In genomic region chr3:100161665-100162314, GRCm38 (mm10) we compare ENCODE assay signal across 8 mouse cellular contexts. TPM values are rescaled to one million over a fixed set of nuclear protein-coding genes. Genes with fewer than 3 reads are reported as not detected.
DNase-seq lines count a peak whose midpoint lies in the region; ATAC-seq and TF ChIP-seq lines count a peak whose summit lies in the region.

No protein-coding gene starts in this region.

- peak overlapping the region; percentile 91 for H3K27ac ChIP-seq in heart, adult 2 months
- H3K27ac ChIP-seq in CH12.LX (ENCODE audit: insufficient read depth, low read depth), result no peak overlapping the region
- no peak overlapping the region for H3K27ac ChIP-seq in forebrain, embryonic 13.5 days
- H3K27ac ChIP-seq in liver, embryonic 16.5 days (ENCODE audit: low read length), result peak overlapping the region; percentile 45; the same call in 1 of the 2 replicates

- ATAC-seq in forebrain, embryonic 13.5 days, result peak; percentile 19
- no peak for ATAC-seq in liver, embryonic 16.5 days (ENCODE audit: low read depth)

- no peak for TF ChIP-seq CTCF in heart, adult 2 months (IDR thresholded peaks at IDR 0.05)
- TF ChIP-seq CTCF in CH12.LX (conservative IDR thresholded peaks at IDR 0.05 in 1 of 2, IDR thresholded peaks at IDR 0.05 in 1 of 2; ENCODE audit: low read depth in 2 of 2, low read length in 2 of 2), result no peak

- no peaks in the 10 kb centered on the region for H3K9me3 ChIP-seq in CH12.LX (replicated peaks; ENCODE audit: low read length)
- H3K9me3 ChIP-seq in forebrain, embryonic 13.5 days (replicated peaks), result no peaks in the 10 kb centered on the region
- H3K9me3 ChIP-seq in liver, embryonic 16.5 days (replicated peaks; ENCODE audit: control insufficient read depth, low read length), result no peaks in the 10 kb centered on the region

- peak overlapping the region; percentile 72; the same call in 1 of the 2 replicates for H3K4me2 ChIP-seq in CH12.LX (ENCODE audit: insufficient read depth, low read depth, poor library complexity, severe bottlenecking)
- peak overlapping the region; percentile 73 for H3K4me2 ChIP-seq in forebrain, embryonic 13.5 days
- peak overlapping the region; percentile 67 for H3K4me2 ChIP-seq in liver, embryonic 16.5 days (ENCODE audit: low read depth, low read length)

- in situ Hi-C loops in CH12.LX (cut with MboI; ENCODE audit: low pct_ligation_motif_present, low pct_unique_long_range_greater_than_20kb, low sequenced_read_pairs), result no loop called here

- TF ChIP-seq POLR2A in heart, adult 2 months (IDR thresholded peaks at IDR 0.05; ENCODE audit: insufficient read depth, low read depth, low read length), result no peak
- TF ChIP-seq POLR2A in CH12.LX (IDR thresholded peaks at IDR 0.05; ENCODE audit: low read depth, low read length), result no peak

- no peak for TF ChIP-seq EP300 in heart, adult 2 months (IDR thresholded peaks at IDR 0.05; ENCODE audit: insufficient read depth, low read depth, low read length)
- no peak for TF ChIP-seq EP300 in CH12.LX (IDR thresholded peaks at IDR 0.05; ENCODE audit: low read length)

- H3K4me1 ChIP-seq in heart, adult 2 months (ENCODE audit: control insufficient read depth, insufficient read depth, low read length), result peaks cover 4% of the 10 kb centered on the region
- peaks cover 5 to 21% of the 10 kb centered on the region in 2 experiments; a peak in 3 of 4 replicates for H3K4me1 ChIP-seq in CH12.LX (ENCODE audit: control insufficient read depth in 1 of 2, insufficient read depth in 2 of 2)
- peaks cover 18% of the 10 kb centered on the region for H3K4me1 ChIP-seq in forebrain, embryonic 13.5 days
- peaks cover 13% of the 10 kb centered on the region for H3K4me1 ChIP-seq in liver, embryonic 16.5 days (ENCODE audit: control insufficient read depth, low read depth, low read length)

- H3K79me2 ChIP-seq in heart, adult 2 months (replicated peaks; ENCODE audit: control insufficient read depth, insufficient read depth, low read length), result no peaks in the 10 kb centered on the region
- peaks cover 31% of the 10 kb centered on the region for H3K79me2 ChIP-seq in CH12.LX (replicated peaks; ENCODE audit: control insufficient read depth, extremely low read depth, insufficient read depth, poor library complexity, severe bottlenecking)

- DNase-seq in heart, adult 2 months, result no peak
- no peak for DNase-seq in heart, postnatal 25 days (ENCODE audit: low spot score)
- DNase-seq in CH12.LX (ENCODE audit: extremely low read depth), result no peak
- no peak for DNase-seq in thymus, postnatal 25 days
- DNase-seq in right cerebral cortex, postnatal 36 days (ENCODE audit: low spot score in 2 of 2), result no peak
- no peak for DNase-seq in cerebellum, adult 9-11 months

- intact Hi-C loops in heart, adult 2 months (cut with DNase I), result loop anchor here (5.0 to 10.0 kb wide), 2 partner anchors 526 to 763 kb away; partner anchors contain the start of genes Man1a2 and Trim45
- intact Hi-C loops in heart, postnatal 25 days (cut with DNase I), result no loop called here

- TF ChIP-seq RAD21 in CH12.LX (IDR thresholded peaks at IDR 0.05; ENCODE audit: low read depth, low read length), result no peak

- 1% methylated on average over 35 of the region's 35 CpGs for WGBS in heart, adult 2 months
- WGBS in forebrain, embryonic 13.5 days, result under 1% methylated on average over 35 of the region's 35 CpGs
- WGBS in liver, embryonic 16.5 days (ENCODE audit: insufficient replicate concordance), result under 1% methylated on average over 35 of the region's 35 CpGs

- peak overlapping the region; percentile 69 for H3K9ac ChIP-seq in heart, adult 2 months (ENCODE audit: low read depth, low read length)
- peak overlapping the region; percentile 74 for H3K9ac ChIP-seq in CH12.LX (ENCODE audit: insufficient read depth, low read depth)
- peak overlapping the region; percentile 93 for H3K9ac ChIP-seq in forebrain, embryonic 13.5 days
- H3K9ac ChIP-seq in liver, embryonic 16.5 days (ENCODE audit: low read depth, low read length), result peak overlapping the region; percentile 76

- dilution Hi-C loops in CH12.LX (cut with MboI; ENCODE audit: extremely low pct_ligation_motif_present, extremely low pct_unique_long_range_greater_than_20kb, low sequenced_read_pairs), result no loop called here

- no peaks in the 10 kb centered on the region for H3K27me3 ChIP-seq in heart, adult 2 months (ENCODE audit: control insufficient read depth, insufficient read depth, low read length)
- H3K27me3 ChIP-seq in CH12.LX (replicated peaks), result no peaks in the 10 kb centered on the region
- H3K27me3 ChIP-seq in forebrain, embryonic 13.5 days, result no peaks in the 10 kb centered on the region
- no peaks in the 10 kb centered on the region for H3K27me3 ChIP-seq in liver, embryonic 16.5 days (ENCODE audit: control insufficient read depth, insufficient read depth, low read depth, low read length)

- H3K36me3 ChIP-seq in heart, adult 2 months (ENCODE audit: control insufficient read depth, insufficient read depth, low read length), result peaks cover 5% of the 10 kb centered on the region
- H3K36me3 ChIP-seq in CH12.LX (replicated peaks in 1 of 2; ENCODE audit: control insufficient read depth in 1 of 2, insufficient read depth in 1 of 2, low read length in 1 of 2), result peaks cover 30 to 48% of the 10 kb centered on the region in 2 experiments
- peaks cover 31% of the 10 kb centered on the region for H3K36me3 ChIP-seq in forebrain, embryonic 13.5 days (ENCODE audit: poor library complexity, severe bottlenecking)
- H3K36me3 ChIP-seq in liver, embryonic 16.5 days (ENCODE audit: control insufficient read depth, insufficient read depth), result peaks cover 3% of the 10 kb centered on the region; the same call in 1 of the 2 replicates

- peak overlapping the region; percentile 81 for H3K4me3 ChIP-seq in heart, adult 2 months
- peak overlapping the region; percentile 75 to 92 (median 79) for H3K4me3 ChIP-seq in CH12.LX (replicated peaks in 1 of 3; ENCODE audit: low read depth in 2 of 3, low read length in 2 of 3, poor library complexity in 1 of 3)
- H3K4me3 ChIP-seq in forebrain, embryonic 13.5 days, result peak overlapping the region; percentile 75
- peak overlapping the region; percentile 70 for H3K4me3 ChIP-seq in liver, embryonic 16.5 days (ENCODE audit: low read depth, low read length)

TF ChIP-seq in CH12.LX, 34 proteins besides CTCF, POLR2A, EP300 and RAD21:
- TF ChIP-seq E2F4 (IDR thresholded peaks at IDR 0.05; ENCODE audit: insufficient replicate concordance, low read depth, low read length) (no peak), ZNF384 (IDR thresholded peaks at IDR 0.05; ENCODE audit: low read depth, low read length) (no peak), SMC3 (IDR thresholded peaks at IDR 0.05; ENCODE audit: low read depth, low read length) (no peak), CHD2 (IDR thresholded peaks at IDR 0.05; ENCODE audit: low read length) (no peak)

RNA-seq across cellular contexts. Expression of gene Gdap2, which starts 0.4 kb away (rescaled TPM):
- total RNA-seq in heart, adult 2 months (2021), result 1 to 10 TPM; 8.5 to 9.8 TPM
- polyA plus RNA-seq in heart, adult 2 months (2012; rRNA removed), result 9.1 and 16.7 TPM in 2 replicates
- total RNA-seq in heart, postnatal 25 days (2021), result 10 to 100 TPM in 1 of 2 experiments, 1 to 10 TPM in 1; 8.8 to 10.8 TPM
- total RNA-seq in CH12.LX (2012; rRNA removed), result 16.9 and 22.3 TPM in 2 replicates
- 32.5 and 37.8 TPM in 2 replicates for total RNA-seq in CH12.LX (2014; rRNA removed)
- polyA plus RNA-seq in CH12.LX (2012; ENCODE audit: insufficient read length, low read depth), result 14.2 and 16.2 TPM in 2 replicates
- polyA plus RNA-seq in forebrain, embryonic 13.5 days (2015; fragmentation: Nextera tagmentation; extraction: Ambion mirVana), result 37.2 and 39.3 TPM in 2 replicates
- polyA plus RNA-seq in liver, embryonic 16.5 days (2015; fragmentation: Nextera tagmentation; extraction: Ambion mirVana), result 17.5 and 18.7 TPM in 2 replicates

RNA-seq across cellular contexts. Expression of gene Wdr3, which starts 0.4 kb away (rescaled TPM):
- total RNA-seq in heart, adult 2 months (2021), result 10 to 100 TPM; 10.2 to 11.6 TPM
- polyA plus RNA-seq in heart, adult 2 months (2012; rRNA removed), result 9.2 and 13.3 TPM in 2 replicates
- total RNA-seq in heart, postnatal 25 days (2021), result 10 to 100 TPM in 1 of 2 experiments, 1 to 10 TPM in 1; 9.3 to 12.4 TPM
- total RNA-seq in CH12.LX (2012; rRNA removed) (55.2 and 70.3 TPM in 2 replicates), CH12.LX (2014; rRNA removed) (67.3 and 77.6 TPM in 2 replicates)
- 71.4 and 78.9 TPM in 2 replicates for polyA plus RNA-seq in CH12.LX (2012; ENCODE audit: insufficient read length, low read depth)
- polyA plus RNA-seq in forebrain, embryonic 13.5 days (2015; fragmentation: Nextera tagmentation; extraction: Ambion mirVana), result 49.4 and 50.7 TPM in 2 replicates
- 16.9 TPM in 2 replicates for polyA plus RNA-seq in liver, embryonic 16.5 days (2015; fragmentation: Nextera tagmentation; extraction: Ambion mirVana)

Comparison
In these comparisons a context has a peak if more than half of its experiments do, and no peak if none do; other contexts are left out.
1. H3K27ac ChIP-seq: peak in heart, adult 2 months (single experiment) and liver, embryonic 16.5 days (single experiment); none in CH12.LX (single experiment) and forebrain, embryonic 13.5 days (single experiment).
2. Peak in every context shown above with its lines, with median percentiles within 50 percentile points of each other: H3K4me3 ChIP-seq, H3K9ac ChIP-seq and H3K4me2 ChIP-seq.